Mouse (Mus musculus) stomach, embryonic 14.5 days (tissue): Measurements from ENCODE around the gene Ppfia3. TPM values are rescaled to one million over a fixed set of nuclear protein-coding genes. Genes with fewer than 3 reads are reported as not detected.
A peak's percentile ranks its signal among the peaks of the same experiment; 100 is the strongest.

ENCODE experiments used
- ATAC-seq: fragments of 200-750 bp; cut with Nextera tagmentation; 2 replicates; pipeline ENCODE4 v1.8.0; 2017; ENCODE audit warnings: low read depth, moderate TSS enrichment; ENCODE audit not compliant: insufficient number of reproducible peaks, insufficient read depth, low FRiP score
- H3K27ac ChIP-seq: fragments of 300-500 bp; sonication (generic); 2 replicates; pipeline ENCODE4 v1.5.1; 2014; ENCODE audit warnings: mild to moderate bottlenecking, low read length, moderate library complexity, mixed read lengths
- H3K27me3 ChIP-seq: fragments of 300-500 bp; sonication (generic); 2 replicates; pipeline ENCODE4 v1.6.1; 2014; ENCODE audit warnings: low read length, control low read depth, mixed read lengths; ENCODE audit not compliant: control insufficient read depth, insufficient read depth
- H3K36me3 ChIP-seq: fragments of 300-500 bp; sonication (generic); 2 replicates; pipeline ENCODE4 v1.6.1; 2014; ENCODE audit warnings: mild to moderate bottlenecking, control low read depth, low read length, moderate library complexity, mixed read lengths; ENCODE audit not compliant: control insufficient read depth, insufficient read depth
- H3K4me1 ChIP-seq: fragments of 300-500 bp; sonication (generic); 2 replicates; pipeline ENCODE4 v1.6.1; 2014; ENCODE audit warnings: low read length, control low read depth, mixed read lengths; ENCODE audit not compliant: control insufficient read depth, insufficient read depth
- H3K4me2 ChIP-seq: fragments of 300-500 bp; sonication (generic); replicated peaks from 2 replicates; pipeline ENCODE4 v1.6.1; 2014; ENCODE audit warnings: low read depth, low read length, control low read depth
- H3K4me3 ChIP-seq: fragments of 300-500 bp; sonication (generic); 2 replicates; pipeline ENCODE4 v1.5.1; 2014; ENCODE audit warnings: low read depth, low read length, control low read depth
- H3K9ac ChIP-seq: fragments of 300-500 bp; sonication (generic); replicated peaks from 2 replicates; pipeline ENCODE4 v1.6.1; 2014; ENCODE audit warnings: low read depth, mild to moderate bottlenecking, control low read depth, low read length, moderate library complexity, mixed read lengths
- H3K9me3 ChIP-seq: fragments of 300-500 bp; sonication (generic); 2 replicates; pipeline ENCODE4 v1.6.1; 2016; ENCODE audit warnings: low read depth, low read length, control low read depth; ENCODE audit not compliant: control insufficient read depth
- WGBS: fragments of 180-500 bp; shearing (Covaris S2); extraction: QIAGEN DNeasy Blood & Tissue Kit; methylation state at CpG from one replicate; pipeline ENCODE4 v1.1.7; 2014; 5-methylcytosine and 5-hydroxymethylcytosine counted together
- polyA plus RNA-seq: library from polyadenylated mRNA; unstranded; fragments of >200 nt; fragmentation: Nextera tagmentation; extraction: Ambion mirVana; gene quantifications from 2 replicates; pipeline ENCODE4 v1.2.1, GENCODE M21; 2014

The Ppfia3 gene
- polyA plus RNA-seq, 1 experiment from 2014 or later, result 6.1 TPM

- 88% methylated on average over 17 of the region's 17 CpGs for WGBS
- H3K9me3 ChIP-seq, result no peaks in the 10 kb centered on the region
Measured at GRCm38 (mm10) chr7:45408949-45409348, 42.1 kb upstream of the Ppfia3 start.

DNA sequence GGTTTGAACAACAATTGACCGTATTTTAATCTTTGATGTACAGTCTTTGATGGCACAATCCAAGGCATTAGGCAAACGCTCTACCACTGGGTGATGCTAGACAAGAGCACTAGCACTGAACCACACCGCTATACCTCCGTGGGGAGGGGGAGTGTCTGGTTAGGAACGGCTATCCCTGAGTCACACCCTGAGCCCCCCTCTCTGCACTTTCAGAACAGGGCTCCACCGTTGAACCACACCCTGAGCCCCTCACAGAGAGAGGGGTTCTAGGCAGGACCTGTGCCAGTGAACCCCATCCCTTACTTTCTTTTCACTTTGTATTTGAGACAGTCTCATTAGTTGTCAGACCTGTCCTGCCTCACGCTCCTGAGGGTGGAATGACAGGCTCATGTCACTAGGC, 41.5 kb upstream of the Ppfia3 start:
- 69% methylated on average over 7 of the region's 7 CpGs for WGBS
- peaks cover 39% of the 10 kb centered on the region for H3K27me3 ChIP-seq
- no peak overlapping the region for H3K27ac ChIP-seq
- no peak for ATAC-seq
- no peak overlapping the region for H3K9ac ChIP-seq
- no peak overlapping the region for H3K4me2 ChIP-seq
- no peaks in the 10 kb centered on the region for H3K4me1 ChIP-seq
- no peaks in the 10 kb centered on the region for H3K9me3 ChIP-seq
- no peaks in the 10 kb centered on the region for H3K36me3 ChIP-seq
- H3K4me3 ChIP-seq, result no peak overlapping the region

More at GRCm38 (mm10) chr7:45408949-45409348, 42.1 kb upstream of the Ppfia3 start:
- no peak for ATAC-seq
- peaks cover 40% of the 10 kb centered on the region for H3K27me3 ChIP-seq
- no peaks in the 10 kb centered on the region for H3K36me3 ChIP-seq
- H3K4me2 ChIP-seq, result no peak overlapping the region
- H3K9ac ChIP-seq, result no peak overlapping the region
- H3K27ac ChIP-seq, result no peak overlapping the region
- H3K4me1 ChIP-seq, result peaks cover 3% of the 10 kb centered on the region; the same call in 1 of the 2 replicates
- no peak overlapping the region for H3K4me3 ChIP-seq

- no peak for ATAC-seq
- Histone ChIP-seq H3K27me3 (peaks cover 39% of the 10 kb centered on the region), H3K4me1 (no peaks in the 10 kb centered on the region), H3K36me3 (no peaks in the 10 kb centered on the region), H3K4me3 (no peak overlapping the region), H3K9ac (no peak overlapping the region), H3K27ac (no peak overlapping the region), H3K9me3 (no peaks in the 10 kb centered on the region), H3K4me2 (no peak overlapping the region)
- WGBS, result 72% methylated on average over 10 of the region's 10 CpGs
Measured at GRCm38 (mm10) chr7:45407836-45408235, 41.0 kb upstream of the Ppfia3 start.

DNA sequence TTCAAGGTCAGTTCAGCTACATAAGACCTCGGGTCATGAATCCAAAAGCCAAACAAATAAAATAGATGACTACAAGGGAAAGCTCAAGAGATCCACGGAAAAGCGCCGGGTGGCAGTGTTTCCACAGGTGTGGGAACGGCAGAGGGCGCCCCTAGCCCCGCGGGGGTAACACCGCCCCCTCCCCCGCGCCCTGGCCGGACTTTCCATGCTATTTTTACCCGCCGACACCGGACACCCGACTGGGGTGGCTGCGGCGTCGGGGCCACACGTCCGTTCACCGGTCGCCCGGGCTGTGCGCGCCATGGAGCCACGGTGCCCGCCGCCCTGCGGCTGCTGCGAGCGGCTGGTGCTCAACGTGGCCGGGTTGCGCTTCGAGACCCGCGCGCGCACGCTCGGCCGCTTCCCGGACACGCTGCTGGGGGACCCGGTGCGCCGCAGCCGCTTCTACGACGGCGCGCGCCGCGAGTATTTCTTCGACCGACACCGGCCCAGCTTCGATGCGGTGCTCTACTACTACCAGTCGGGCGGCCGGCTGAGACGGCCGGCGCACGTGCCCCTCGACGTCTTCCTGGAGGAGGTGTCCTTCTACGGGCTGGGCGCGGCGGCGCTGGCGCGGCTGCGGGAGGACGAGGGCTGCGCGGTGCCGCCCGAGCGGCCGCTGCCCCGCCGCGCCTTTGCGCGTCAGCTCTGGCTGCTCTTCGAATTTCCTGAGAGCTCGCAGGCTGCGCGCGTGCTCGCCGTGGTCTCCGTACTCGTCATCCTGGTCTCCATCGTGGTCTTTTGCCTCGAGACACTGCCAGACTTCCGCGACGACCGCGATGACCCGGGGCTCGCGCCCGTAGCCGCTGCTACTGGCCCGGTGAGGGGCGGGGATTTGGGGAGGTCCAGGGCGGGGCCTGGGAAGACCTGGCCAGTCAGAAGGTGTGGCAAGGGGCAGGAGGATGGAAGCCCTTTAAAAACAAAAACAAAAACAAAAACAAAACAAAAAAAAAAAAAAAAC, 39.6 kb upstream of the Ppfia3 start:
- H3K27ac ChIP-seq, result no peak overlapping the region
- WGBS, result under 1% methylated on average over 101 of the region's 114 CpGs
- ATAC-seq, result no peak
- H3K4me2 ChIP-seq, result peak overlapping the region; percentile 64
- H3K4me1 ChIP-seq, result no peaks in the 10 kb centered on the region
- H3K27me3 ChIP-seq, result peaks cover 36% of the 10 kb centered on the region
- no peaks in the 10 kb centered on the region for H3K9me3 ChIP-seq
- H3K9ac ChIP-seq, result no peak overlapping the region
- H3K4me3 ChIP-seq, result peak overlapping the region; percentile 36
- H3K36me3 ChIP-seq, result no peaks in the 10 kb centered on the region

DNA sequence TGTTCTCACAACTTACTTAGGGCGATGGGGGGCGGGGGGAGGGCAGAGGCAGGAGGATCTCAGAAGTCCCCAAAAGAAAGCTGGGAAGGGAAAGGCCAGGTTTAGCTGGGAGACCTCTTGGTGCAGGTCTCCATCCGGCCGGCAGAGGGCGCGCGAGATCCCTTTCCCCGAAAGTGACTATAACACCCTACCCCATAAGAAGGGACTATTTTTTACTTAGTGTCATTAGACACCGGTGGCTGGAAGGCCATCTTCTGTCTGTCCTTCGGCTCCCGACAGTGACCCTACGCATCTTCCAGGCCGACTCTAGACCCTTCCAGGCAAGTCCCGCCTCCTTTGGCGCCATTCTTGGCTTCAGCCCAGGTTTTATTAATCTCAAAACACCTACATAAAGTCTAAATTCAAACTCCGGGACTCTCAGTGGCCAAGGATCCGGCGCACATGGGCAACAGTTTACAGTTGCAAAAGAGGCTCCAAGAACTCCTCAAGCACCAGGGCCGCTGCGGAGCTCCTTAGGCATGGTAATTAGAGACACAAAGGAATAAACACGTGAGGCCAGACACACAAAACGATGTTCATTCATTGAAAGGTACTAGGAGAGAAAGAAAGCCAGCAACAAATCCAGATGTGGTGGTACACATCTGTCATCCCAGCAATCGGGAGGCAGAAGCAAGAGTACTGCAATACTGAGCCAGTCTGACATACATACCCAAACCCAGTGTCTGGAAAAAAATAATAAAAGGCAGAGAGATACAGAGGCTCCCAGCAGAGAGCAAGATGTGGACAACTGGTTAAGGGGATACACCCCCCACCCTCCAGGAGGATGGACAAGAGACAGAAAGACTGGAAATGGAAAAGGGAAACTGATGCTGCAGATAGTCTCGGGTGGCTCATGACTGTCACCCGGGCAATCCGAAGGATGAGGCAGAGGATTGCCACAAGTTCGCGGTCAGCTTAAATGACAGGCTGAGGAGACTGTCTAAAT, 38.6 kb upstream of the Ppfia3 start, which contains the start of gene Kcna7:
TSS of gene Kcna7 (plus strand) at position 563 of the 985 bp plus-strand sequence.
- 11% methylated on average over 28 of the region's 28 CpGs for WGBS
- ATAC-seq, result no peak
- no peak within 1 kb of the TSS for H3K27ac ChIP-seq
- H3K36me3 ChIP-seq, result no peaks in the 10 kb centered on the region
- H3K4me3 ChIP-seq, result peak within 1 kb of the TSS; percentile 36
- peak within 1 kb of the TSS; percentile 64 for H3K4me2 ChIP-seq
- H3K4me1 ChIP-seq, result no peaks in the 10 kb centered on the region
- no peak within 1 kb of the TSS for H3K9ac ChIP-seq
- H3K9me3 ChIP-seq, result no peaks in the 10 kb centered on the region
- H3K27me3 ChIP-seq, result peaks cover 35% of the 10 kb centered on the region

GRCm38 (mm10) chr7:45403532-45404261, 36.9 kb upstream of the Ppfia3 start:
- Histone ChIP-seq H3K36me3 (no peaks in the 10 kb centered on the region), H3K9ac (no peak overlapping the region), H3K4me2 (no peak overlapping the region), H3K27me3 (peaks cover 33% of the 10 kb centered on the region), H3K27ac (no peak overlapping the region), H3K4me1 (no peaks in the 10 kb centered on the region), H3K4me3 (no peak overlapping the region), H3K9me3 (no peaks in the 10 kb centered on the region)
- no peak for ATAC-seq
- 44% methylated on average over 6 of the region's 6 CpGs for WGBS

DNA sequence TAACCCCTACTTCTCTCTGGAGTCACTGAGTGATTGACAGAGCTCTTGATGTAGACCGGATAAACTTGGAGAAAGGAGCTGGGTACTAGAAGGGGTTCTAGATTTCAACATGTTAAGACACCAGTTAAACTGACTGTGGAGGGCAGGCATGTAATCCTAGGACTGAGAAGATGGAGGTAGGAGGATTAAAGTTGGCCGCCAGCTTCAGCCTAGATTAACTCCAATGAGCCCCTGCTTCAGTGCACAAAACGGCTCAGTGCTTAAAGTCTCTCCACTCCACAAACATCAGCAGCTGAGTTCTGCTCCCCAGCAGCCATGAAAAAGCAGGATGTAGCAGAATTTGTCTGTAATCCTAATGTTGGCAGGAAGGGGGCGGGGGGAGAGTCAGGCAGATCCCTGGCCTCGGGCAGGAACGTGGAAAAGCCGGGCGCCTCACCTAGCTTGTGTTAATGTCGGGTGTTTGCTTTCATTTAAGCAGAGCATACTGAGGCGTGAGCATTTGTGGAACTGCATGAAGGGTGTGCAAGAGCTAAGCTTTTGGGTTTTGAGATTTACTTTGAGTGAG, 34.8 kb upstream of the Ppfia3 start:
- WGBS, result 52% methylated on average over 10 of the region's 10 CpGs
- H3K9ac ChIP-seq, result no peak overlapping the region

More for the DNA sequence above, 34.8 kb upstream of the Ppfia3 start:
- Histone ChIP-seq H3K4me1 (no peaks in the 10 kb centered on the region), H3K4me2 (no peak overlapping the region), H3K36me3 (no peaks in the 10 kb centered on the region), H3K9me3 (no peaks in the 10 kb centered on the region), H3K27me3 (peaks cover 14% of the 10 kb centered on the region), H3K4me3 (no peak overlapping the region), H3K27ac (no peak overlapping the region)
- ATAC-seq, result no peak
